Mouse (Mus musculus): ENCODE results near the gene St6gal1. TPM values are rescaled to one million over a fixed set of nuclear protein-coding genes. Genes with fewer than 3 reads are reported as not detected.
"Not testable (repeated sequence)": the region's sequence is repeated elsewhere in the genome, so short reads cannot be mapped to it uniquely, and the experiment has no call there.

St6gal1 gene
- 3.6 and 4.2 TPM in 2 replicates for polyA plus RNA-seq (2012; rRNA removed)

- H3K27ac ChIP-seq (ENCODE audit: control insufficient read depth, insufficient read depth, low read depth, low read length): peak within 1 kb of the TSS; percentile 84
- H3K36me3 ChIP-seq (ENCODE audit: control insufficient read depth, insufficient read depth, low read length): no peaks in the 10 kb centered on the region
- H3K4me3 ChIP-seq (ENCODE audit: control insufficient read depth, low read depth, low read length): peak within 1 kb of the TSS; percentile 77
- TF ChIP-seq POLR2A (IDR thresholded peaks at IDR 0.05; ENCODE audit: control insufficient read depth, low read depth, low read length) (peak; percentile 50), CTCF (IDR thresholded peaks at IDR 0.05; ENCODE audit: control insufficient read depth, insufficient read depth, insufficient replicate concordance, low read depth, low read length) (peak; percentile 49; the same call in 1 of the 2 replicates)
- H3K27me3 ChIP-seq (ENCODE audit: control insufficient read depth, insufficient read depth, low read length): no peaks in the 10 kb centered on the region; the same call in none of the 2 replicates
- H3K4me1 ChIP-seq (ENCODE audit: control insufficient read depth, insufficient read depth, low read length): peaks cover 4% of the 10 kb centered on the region; the same call in 1 of the 2 replicates
These were observed at the start of gene St6gal1 for GRCm38 (mm10) chr16:23224671-23225068. TSS of gene St6gal1 (plus strand) at chr16:23224740.

- no peak overlapping the region for H3K4me3 ChIP-seq (ENCODE audit: control insufficient read depth, low read depth, low read length)
- TF ChIP-seq CTCF (IDR thresholded peaks at IDR 0.05; ENCODE audit: control insufficient read depth, insufficient read depth, insufficient replicate concordance, low read depth, low read length) (no peak), POLR2A (IDR thresholded peaks at IDR 0.05; ENCODE audit: control insufficient read depth, low read depth, low read length) (no peak)
- no peaks in the 10 kb centered on the region for H3K36me3 ChIP-seq (ENCODE audit: control insufficient read depth, insufficient read depth, low read length)
- no peaks in the 10 kb centered on the region for H3K27me3 ChIP-seq (ENCODE audit: control insufficient read depth, insufficient read depth, low read length)
- no peaks in the 10 kb centered on the region for H3K4me1 ChIP-seq (ENCODE audit: control insufficient read depth, insufficient read depth, low read length)
- H3K27ac ChIP-seq (ENCODE audit: control insufficient read depth, insufficient read depth, low read depth, low read length): no peak overlapping the region
These were observed 49.7 kb upstream of the St6gal1 start for GRCm38 (mm10) chr16:23174855-23175254.

GRCm38 (mm10) chr16:23175956-23176355 is 48.6 kb upstream of the St6gal1 start:
- Histone ChIP-seq H3K4me3 (ENCODE audit: control insufficient read depth, low read depth, low read length) (no peak overlapping the region), H3K4me1 (ENCODE audit: control insufficient read depth, insufficient read depth, low read length) (no peaks in the 10 kb centered on the region), H3K36me3 (ENCODE audit: control insufficient read depth, insufficient read depth, low read length) (no peaks in the 10 kb centered on the region), H3K27ac (ENCODE audit: control insufficient read depth, insufficient read depth, low read depth, low read length) (no peak overlapping the region), H3K27me3 (ENCODE audit: control insufficient read depth, insufficient read depth, low read length) (no peaks in the 10 kb centered on the region)
- no peak for TF ChIP-seq CTCF (IDR thresholded peaks at IDR 0.05; ENCODE audit: control insufficient read depth, insufficient read depth, insufficient replicate concordance, low read depth, low read length)
- TF ChIP-seq POLR2A (IDR thresholded peaks at IDR 0.05; ENCODE audit: control insufficient read depth, low read depth, low read length): no peak

- H3K4me1 ChIP-seq (ENCODE audit: control insufficient read depth, insufficient read depth, low read length): no peaks in the 10 kb centered on the region
- no peak overlapping the region for H3K27ac ChIP-seq (ENCODE audit: control insufficient read depth, insufficient read depth, low read depth, low read length)
- H3K4me3 ChIP-seq (ENCODE audit: control insufficient read depth, low read depth, low read length): no peak overlapping the region
- no peak for TF ChIP-seq POLR2A (IDR thresholded peaks at IDR 0.05; ENCODE audit: control insufficient read depth, low read depth, low read length)
- TF ChIP-seq CTCF (IDR thresholded peaks at IDR 0.05; ENCODE audit: control insufficient read depth, insufficient read depth, insufficient replicate concordance, low read depth, low read length): no peak
- no peaks in the 10 kb centered on the region for H3K36me3 ChIP-seq (ENCODE audit: control insufficient read depth, insufficient read depth, low read length)
- H3K27me3 ChIP-seq (ENCODE audit: control insufficient read depth, insufficient read depth, low read length): no peaks in the 10 kb centered on the region
These were observed 46.7 kb upstream of the St6gal1 start for GRCm38 (mm10) chr16:23177856-23178255.

- no peaks in the 10 kb centered on the region for H3K27me3 ChIP-seq (ENCODE audit: control insufficient read depth, insufficient read depth, low read length)
- no peak for TF ChIP-seq CTCF (IDR thresholded peaks at IDR 0.05; ENCODE audit: control insufficient read depth, insufficient read depth, insufficient replicate concordance, low read depth, low read length)
- no peak for TF ChIP-seq POLR2A (IDR thresholded peaks at IDR 0.05; ENCODE audit: control insufficient read depth, low read depth, low read length)
- H3K36me3 ChIP-seq (ENCODE audit: control insufficient read depth, insufficient read depth, low read length): no peaks in the 10 kb centered on the region
- no peak overlapping the region for H3K27ac ChIP-seq (ENCODE audit: control insufficient read depth, insufficient read depth, low read depth, low read length)
- H3K4me1 ChIP-seq (ENCODE audit: control insufficient read depth, insufficient read depth, low read length): no peaks in the 10 kb centered on the region
- no peak overlapping the region for H3K4me3 ChIP-seq (ENCODE audit: control insufficient read depth, low read depth, low read length)
These were observed 45.7 kb upstream of the St6gal1 start for GRCm38 (mm10) chr16:23178796-23179195.

- H3K4me1 ChIP-seq (ENCODE audit: control insufficient read depth, insufficient read depth, low read length); H3K4me3 ChIP-seq (ENCODE audit: control insufficient read depth, low read depth, low read length); H3K27ac ChIP-seq (ENCODE audit: control insufficient read depth, insufficient read depth, low read depth, low read length); H3K36me3 ChIP-seq (ENCODE audit: control insufficient read depth, insufficient read depth, low read length); H3K27me3 ChIP-seq (ENCODE audit: control insufficient read depth, insufficient read depth, low read length): not testable (repeated sequence)
These were observed 45.1 kb upstream of the St6gal1 start for GRCm38 (mm10) chr16:23179436-23179835.

GRCm38 (mm10) chr16:23181054-23181453 is 43.5 kb upstream of the St6gal1 start:
- Histone ChIP-seq H3K4me3 (ENCODE audit: control insufficient read depth, low read depth, low read length) (no peak overlapping the region), H3K36me3 (ENCODE audit: control insufficient read depth, insufficient read depth, low read length) (no peaks in the 10 kb centered on the region), H3K27ac (ENCODE audit: control insufficient read depth, insufficient read depth, low read depth, low read length) (no peak overlapping the region), H3K4me1 (ENCODE audit: control insufficient read depth, insufficient read depth, low read length) (no peaks in the 10 kb centered on the region), H3K27me3 (ENCODE audit: control insufficient read depth, insufficient read depth, low read length) (no peaks in the 10 kb centered on the region)
- TF ChIP-seq POLR2A (IDR thresholded peaks at IDR 0.05; ENCODE audit: control insufficient read depth, low read depth, low read length) (no peak), CTCF (IDR thresholded peaks at IDR 0.05; ENCODE audit: control insufficient read depth, insufficient read depth, insufficient replicate concordance, low read depth, low read length) (no peak)

- H3K4me3 ChIP-seq (ENCODE audit: control insufficient read depth, low read depth, low read length): no peak overlapping the region
- no peaks in the 10 kb centered on the region for H3K27me3 ChIP-seq (ENCODE audit: control insufficient read depth, insufficient read depth, low read length)
- no peak overlapping the region for H3K27ac ChIP-seq (ENCODE audit: control insufficient read depth, insufficient read depth, low read depth, low read length)
- TF ChIP-seq POLR2A (IDR thresholded peaks at IDR 0.05; ENCODE audit: control insufficient read depth, low read depth, low read length): no peak
- TF ChIP-seq CTCF (IDR thresholded peaks at IDR 0.05; ENCODE audit: control insufficient read depth, insufficient read depth, insufficient replicate concordance, low read depth, low read length): no peak
- no peaks in the 10 kb centered on the region for H3K4me1 ChIP-seq (ENCODE audit: control insufficient read depth, insufficient read depth, low read length)
- H3K36me3 ChIP-seq (ENCODE audit: control insufficient read depth, insufficient read depth, low read length): no peaks in the 10 kb centered on the region
These were observed 43.1 kb upstream of the St6gal1 start for GRCm38 (mm10) chr16:23181487-23181886.
